Mouse (Mus musculus): ENCODE results near the gene Adrb1. TPM values are rescaled to one million over a fixed set of nuclear protein-coding genes. Genes with fewer than 3 reads are reported as not detected.
"Not testable (repeated sequence)": the region's sequence is repeated elsewhere in the genome, so short reads cannot be mapped to it uniquely, and the experiment has no call there.

The Adrb1 gene
- polyA plus RNA-seq, 1 experiment, result 0.50 TPM

DNA sequence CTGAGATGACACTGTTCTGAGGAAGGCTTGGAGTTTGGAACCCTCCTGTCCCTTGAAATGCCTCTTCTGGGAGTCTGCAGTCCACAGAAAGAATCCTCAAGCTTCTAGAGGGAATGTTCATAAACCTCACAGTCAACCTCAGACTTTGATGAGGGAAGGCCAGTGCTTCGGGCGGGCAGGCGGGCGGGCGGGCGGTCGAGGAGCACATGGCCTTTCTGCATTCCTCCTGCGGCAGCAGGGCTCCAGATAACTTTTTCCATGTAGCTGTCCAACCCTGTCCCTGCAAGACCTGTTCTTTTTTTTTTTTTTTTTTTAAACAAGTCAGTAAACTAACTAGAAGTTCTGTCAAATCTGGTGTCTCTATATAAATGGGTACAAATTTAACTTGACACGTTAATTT lies 24.6 kb downstream of the Adrb1 start:
- TF ChIP-seq CTCF (IDR thresholded peaks at IDR 0.05; ENCODE audit: control insufficient read depth, insufficient read depth, low read length), result no peak
- no peak for TF ChIP-seq POLR2A (IDR thresholded peaks at IDR 0.05; ENCODE audit: borderline replicate concordance, control insufficient read depth, low read depth, low read length)
- no peak overlapping the region for H3K27ac ChIP-seq (ENCODE audit: control insufficient read depth, insufficient read depth, low read depth, low read length, poor library complexity)
- H3K4me3 ChIP-seq (replicated peaks; ENCODE audit: control insufficient read depth, low read depth, low read length), result no peak overlapping the region
- H3K4me1 ChIP-seq (ENCODE audit: control insufficient read depth, insufficient read depth, low read length), result no peaks in the 10 kb centered on the region; the same call in 1 of the 2 replicates
- WGBS, result 94% methylated on average over 9 of the region's 9 CpGs

DNA sequence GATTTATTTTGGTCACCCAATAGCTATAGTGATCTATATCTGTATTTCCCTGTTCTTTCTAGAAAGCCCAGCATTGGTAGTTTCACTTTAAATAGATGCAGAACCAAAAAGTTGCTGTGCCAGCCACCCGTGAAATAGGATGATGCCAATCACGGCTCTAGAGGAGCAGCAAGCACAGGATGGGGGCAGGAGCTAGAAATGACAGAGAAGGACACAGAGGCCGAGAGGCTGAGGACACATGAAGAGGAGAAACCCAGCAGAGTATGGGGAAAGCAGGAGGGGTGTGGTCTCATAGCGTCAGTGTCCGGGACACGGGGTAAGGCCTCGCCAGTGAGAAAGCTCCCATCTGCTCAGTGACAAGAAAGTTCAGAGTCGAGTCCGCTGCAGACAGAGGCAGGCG lies 25.9 kb downstream of the Adrb1 start:
- no peak overlapping the region for H3K4me3 ChIP-seq (replicated peaks; ENCODE audit: control insufficient read depth, low read depth, low read length)
- 75% methylated on average over 10 of the region's 10 CpGs for WGBS
- H3K27ac ChIP-seq (ENCODE audit: control insufficient read depth, insufficient read depth, low read depth, low read length, poor library complexity), result no peak overlapping the region
- no peak for TF ChIP-seq CTCF (IDR thresholded peaks at IDR 0.05; ENCODE audit: control insufficient read depth, insufficient read depth, low read length)
- TF ChIP-seq POLR2A (IDR thresholded peaks at IDR 0.05; ENCODE audit: borderline replicate concordance, control insufficient read depth, low read depth, low read length), result no peak
- H3K4me1 ChIP-seq (ENCODE audit: control insufficient read depth, insufficient read depth, low read length), result no peaks in the 10 kb centered on the region; the same call in 1 of the 2 replicates

DNA sequence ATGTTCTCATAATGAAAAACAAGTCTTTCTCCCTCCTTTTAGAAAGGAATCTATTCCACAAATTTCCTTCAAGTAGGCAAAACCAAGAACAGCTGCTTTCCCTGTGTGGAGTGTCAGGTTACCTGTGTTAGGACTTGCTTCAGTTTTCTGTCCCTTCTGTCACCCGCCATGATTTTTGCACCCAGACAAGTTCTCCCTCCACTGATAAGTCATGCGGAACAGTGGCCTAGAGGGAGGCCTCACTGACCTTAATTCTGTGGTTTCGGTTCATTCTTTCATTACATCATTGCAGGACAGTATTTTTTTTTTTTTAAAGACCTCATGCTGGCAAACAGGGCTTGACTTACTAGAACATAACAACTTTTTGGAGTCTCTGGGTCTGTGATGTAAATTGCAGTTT lies 27.3 kb downstream of the Adrb1 start:
- H3K4me3 ChIP-seq (replicated peaks; ENCODE audit: control insufficient read depth, low read depth, low read length), result no peak overlapping the region
- no peak overlapping the region for H3K27ac ChIP-seq (ENCODE audit: control insufficient read depth, insufficient read depth, low read depth, low read length, poor library complexity)
- TF ChIP-seq POLR2A (IDR thresholded peaks at IDR 0.05; ENCODE audit: borderline replicate concordance, control insufficient read depth, low read depth, low read length) (no peak), CTCF (IDR thresholded peaks at IDR 0.05; ENCODE audit: control insufficient read depth, insufficient read depth, low read length) (no peak)
- H3K4me1 ChIP-seq (ENCODE audit: control insufficient read depth, insufficient read depth, low read length), result no peaks in the 10 kb centered on the region; the same call in 1 of the 2 replicates
- 54% methylated on average over 3 of the region's 3 CpGs for WGBS

DNA sequence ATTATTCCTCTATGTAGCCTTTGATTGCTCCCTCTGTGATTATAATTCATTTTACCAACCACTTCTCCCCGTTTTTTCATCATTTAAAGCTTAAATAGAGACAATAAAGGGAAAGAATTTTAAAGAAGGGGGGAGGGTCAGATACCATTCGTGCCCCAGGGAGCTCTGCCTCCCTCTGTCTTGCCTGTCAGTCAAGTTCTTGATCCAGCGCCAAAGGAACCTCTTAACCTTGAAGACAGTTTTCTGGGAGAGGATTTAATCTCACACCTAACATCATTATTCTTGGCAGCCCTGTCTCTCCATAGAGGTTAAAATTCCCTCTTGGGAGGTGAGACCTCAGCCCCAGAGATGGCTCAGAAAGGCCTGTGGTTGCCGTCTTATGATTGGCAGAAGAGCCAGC lies 28.7 kb downstream of the Adrb1 start:
- H3K27ac ChIP-seq (ENCODE audit: control insufficient read depth, insufficient read depth, low read depth, low read length, poor library complexity), result no peak overlapping the region
- H3K4me3 ChIP-seq (replicated peaks; ENCODE audit: control insufficient read depth, low read depth, low read length), result no peak overlapping the region
- H3K4me1 ChIP-seq (ENCODE audit: control insufficient read depth, insufficient read depth, low read length), result peaks cover under 1% of the 10 kb centered on the region; the same call in 1 of the 2 replicates
- no peak for TF ChIP-seq POLR2A (IDR thresholded peaks at IDR 0.05; ENCODE audit: borderline replicate concordance, control insufficient read depth, low read depth, low read length)
- no peak for TF ChIP-seq CTCF (IDR thresholded peaks at IDR 0.05; ENCODE audit: control insufficient read depth, insufficient read depth, low read length)
- 65% methylated on average over 4 of the region's 4 CpGs for WGBS

DNA sequence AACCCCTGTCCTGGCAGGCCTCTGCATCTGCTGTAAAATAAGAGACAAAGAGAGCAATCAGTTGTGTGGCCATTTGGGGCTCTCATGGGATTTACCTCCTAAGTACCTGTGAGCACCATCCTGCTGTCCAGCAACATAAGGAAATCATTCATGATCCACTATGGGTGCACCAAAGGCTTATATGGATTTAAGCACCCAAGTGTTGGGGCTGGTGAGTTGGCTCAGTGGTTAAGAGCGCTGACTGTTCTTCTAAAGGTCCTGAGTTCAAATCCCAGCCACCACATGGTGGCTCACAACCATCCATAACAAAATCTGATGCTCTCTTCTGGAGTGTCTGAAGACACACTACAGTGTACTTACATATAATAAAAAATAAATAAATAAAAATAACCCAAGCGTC lies 32.5 kb downstream of the Adrb1 start:
- not testable (repeated sequence) for H3K4me3 ChIP-seq (replicated peaks; ENCODE audit: control insufficient read depth, low read depth, low read length); H3K4me1 ChIP-seq (ENCODE audit: control insufficient read depth, insufficient read depth, low read length); H3K27ac ChIP-seq (ENCODE audit: control insufficient read depth, insufficient read depth, low read depth, low read length, poor library complexity)
- whole genome bisulfite sequencing, result 85% methylated on average over 2 of the region's 2 CpGs

DNA sequence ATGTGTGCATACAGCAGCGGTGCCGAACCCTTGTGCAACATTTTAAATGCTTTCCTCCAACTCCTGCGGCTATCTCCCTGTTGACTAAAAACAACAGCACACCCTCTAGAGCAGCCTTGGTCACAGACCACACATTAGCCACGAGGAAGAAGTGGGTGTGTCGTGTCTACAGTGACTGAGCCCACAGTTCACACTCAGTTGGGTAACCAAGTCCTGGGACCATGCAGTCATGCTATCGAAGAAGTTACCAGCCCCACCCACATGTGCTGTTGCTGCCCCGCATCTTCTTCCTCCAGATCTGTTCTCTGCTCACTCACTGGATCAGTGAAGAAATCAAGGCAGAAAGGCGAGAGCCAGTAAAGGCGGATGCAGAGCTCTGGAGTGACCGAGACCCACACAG lies 34.4 kb downstream of the Adrb1 start:
- Histone ChIP-seq H3K27ac (ENCODE audit: control insufficient read depth, insufficient read depth, low read depth, low read length, poor library complexity) (no peak overlapping the region), H3K4me1 (ENCODE audit: control insufficient read depth, insufficient read depth, low read length) (peaks cover 1% of the 10 kb centered on the region; the same call in 1 of the 2 replicates), H3K4me3 (replicated peaks; ENCODE audit: control insufficient read depth, low read depth, low read length) (no peak overlapping the region)
- 61% methylated on average over 10 of the region's 10 CpGs for WGBS
- TF ChIP-seq CTCF (IDR thresholded peaks at IDR 0.05; ENCODE audit: control insufficient read depth, insufficient read depth, low read length) (no peak), POLR2A (IDR thresholded peaks at IDR 0.05; ENCODE audit: borderline replicate concordance, control insufficient read depth, low read depth, low read length) (no peak)

DNA sequence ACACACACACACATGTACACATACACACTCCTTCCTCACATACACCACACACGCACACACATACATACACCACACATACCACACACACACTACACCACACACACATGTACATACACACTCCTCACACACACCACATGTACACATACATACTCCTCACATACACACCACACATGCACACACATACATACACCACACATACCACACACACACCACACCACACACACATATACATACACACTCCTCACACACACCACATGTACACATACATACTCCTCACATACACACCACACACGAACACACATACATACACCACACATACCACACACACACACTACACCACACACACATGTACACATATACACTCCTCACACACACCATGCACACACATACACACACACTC lies 36.3 kb downstream of the Adrb1 start:
- Histone ChIP-seq H3K4me1 (ENCODE audit: control insufficient read depth, insufficient read depth, low read length) (peaks cover 1% of the 10 kb centered on the region; the same call in 1 of the 2 replicates), H3K27ac (ENCODE audit: control insufficient read depth, insufficient read depth, low read depth, low read length, poor library complexity) (no peak overlapping the region), H3K4me3 (replicated peaks; ENCODE audit: control insufficient read depth, low read depth, low read length) (no peak overlapping the region)
- TF ChIP-seq CTCF (IDR thresholded peaks at IDR 0.05; ENCODE audit: control insufficient read depth, insufficient read depth, low read length) (no peak), POLR2A (IDR thresholded peaks at IDR 0.05; ENCODE audit: borderline replicate concordance, control insufficient read depth, low read depth, low read length) (no peak)
- WGBS, result 89% methylated on average over 2 of the region's 2 CpGs

DNA sequence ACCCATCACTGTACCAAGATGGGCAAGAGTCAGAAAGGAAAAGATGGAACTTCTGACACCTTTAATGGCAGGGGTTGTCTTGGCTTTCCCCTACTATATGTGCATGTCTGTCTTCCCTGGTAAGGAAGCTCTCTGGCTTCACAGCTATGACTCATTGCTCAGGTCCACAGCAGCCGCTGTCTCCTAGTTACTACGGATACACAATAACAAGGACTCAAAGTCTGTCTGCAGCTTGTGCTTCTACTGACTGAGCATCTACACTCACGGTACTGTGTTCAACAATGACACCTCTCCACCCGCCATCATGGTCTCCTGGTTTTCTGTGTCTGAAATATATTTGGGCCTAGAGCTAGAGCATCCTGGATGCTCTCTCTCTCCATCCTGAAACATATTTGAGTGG lies 37.7 kb downstream of the Adrb1 start:
- WGBS, result 86% methylated on average over 4 of the region's 4 CpGs
- Histone ChIP-seq H3K4me3 (replicated peaks; ENCODE audit: control insufficient read depth, low read depth, low read length) (no peak overlapping the region), H3K27ac (ENCODE audit: control insufficient read depth, insufficient read depth, low read depth, low read length, poor library complexity) (no peak overlapping the region), H3K4me1 (ENCODE audit: control insufficient read depth, insufficient read depth, low read length) (peaks cover 1% of the 10 kb centered on the region; the same call in 1 of the 2 replicates)
- TF ChIP-seq CTCF (IDR thresholded peaks at IDR 0.05; ENCODE audit: control insufficient read depth, insufficient read depth, low read length), result no peak
- no peak for TF ChIP-seq POLR2A (IDR thresholded peaks at IDR 0.05; ENCODE audit: borderline replicate concordance, control insufficient read depth, low read depth, low read length)

DNA sequence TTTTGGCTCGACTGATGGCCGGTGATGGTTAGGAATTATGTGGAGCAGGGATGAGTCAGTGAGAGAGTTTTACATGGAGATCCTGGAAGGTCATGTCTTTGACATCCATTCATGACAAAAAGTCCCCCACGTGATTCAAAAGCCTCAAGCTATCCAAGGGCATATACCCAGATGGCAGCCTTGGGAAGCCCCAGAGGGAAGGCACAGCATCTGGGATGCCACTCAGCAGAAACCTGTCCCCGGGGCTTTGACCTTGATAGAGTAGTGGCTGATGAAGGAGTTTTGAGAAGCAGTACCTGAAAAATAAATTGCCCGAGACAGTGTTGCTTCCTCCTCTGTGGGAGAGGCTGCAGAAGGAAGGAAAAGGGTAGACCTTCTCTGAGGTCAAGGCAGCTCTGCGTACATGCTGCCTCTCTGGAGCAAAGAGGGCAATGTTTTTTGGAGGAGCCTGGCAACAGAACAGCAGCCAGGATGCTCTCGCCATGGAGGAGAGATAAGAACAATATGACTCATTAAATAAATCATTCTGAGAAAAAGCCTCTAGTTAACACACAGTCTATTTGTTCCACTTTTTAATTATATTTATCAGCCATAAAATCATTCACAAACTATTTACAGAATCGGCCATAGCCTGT lies 38.4 kb downstream of the Adrb1 start:
- no peak overlapping the region for H3K4me3 ChIP-seq (replicated peaks; ENCODE audit: control insufficient read depth, low read depth, low read length)
- no peak for TF ChIP-seq POLR2A (IDR thresholded peaks at IDR 0.05; ENCODE audit: borderline replicate concordance, control insufficient read depth, low read depth, low read length)
- TF ChIP-seq CTCF (IDR thresholded peaks at IDR 0.05; ENCODE audit: control insufficient read depth, insufficient read depth, low read length), result no peak

More for the DNA sequence above, 38.4 kb downstream of the Adrb1 start:
- WGBS, result 64% methylated on average over 8 of the region's 8 CpGs
- Histone ChIP-seq H3K27ac (ENCODE audit: control insufficient read depth, insufficient read depth, low read depth, low read length, poor library complexity) (no peak overlapping the region), H3K4me1 (ENCODE audit: control insufficient read depth, insufficient read depth, low read length) (peaks cover 1% of the 10 kb centered on the region; the same call in 1 of the 2 replicates)

Measured in bone marrow, adult 2 months (tissue).